Comparison of ENCODE assay signal across 35 mouse cellular contexts in genomic region chr11:4662496-4662878, GRCm38 (mm10). TPM values are rescaled to one million over a fixed set of nuclear protein-coding genes. Genes with fewer than 3 reads are reported as not detected.
DNase-seq lines count a peak whose midpoint lies in the region; ATAC-seq and TF ChIP-seq lines count a peak whose summit lies in the region.
"Had no signal": no experiment of that assay in that cellular context is flagged by ENCODE, and none has a peak within 500 bp of the region (broad histone marks: within the 10 kb centered on the region; RNA-seq: fewer than 3 reads in every experiment).

No protein-coding gene starts in this region.

- no peak overlapping the region for H3K9ac ChIP-seq in neural tube, embryonic 13.5 days
- H3K9ac ChIP-seq in neural tube, embryonic 15.5 days (replicated peaks) = no peak overlapping the region
- H3K9ac ChIP-seq: embryonic facial prominence, embryonic 15.5 days; lung, embryonic 14.5 days had no signal

- H3K27me3 ChIP-seq in neural tube, embryonic 13.5 days = no peaks in the 10 kb centered on the region
- H3K27me3 ChIP-seq in neural tube, embryonic 15.5 days (replicated peaks) = no peaks in the 10 kb centered on the region
- H3K27me3 ChIP-seq: embryonic facial prominence, embryonic 15.5 days had no signal

- no peaks in the 10 kb centered on the region for H3K9me3 ChIP-seq in neural tube, embryonic 13.5 days
- H3K9me3 ChIP-seq in neural tube, embryonic 15.5 days (replicated peaks) = no peaks in the 10 kb centered on the region
- H3K9me3 ChIP-seq: embryonic facial prominence, embryonic 10.5 days; embryonic facial prominence, embryonic 15.5 days had no signal

- peaks cover 66% of the 10 kb centered on the region for H3K36me3 ChIP-seq in neural tube, embryonic 13.5 days
- peaks cover 42% of the 10 kb centered on the region for H3K36me3 ChIP-seq in neural tube, embryonic 15.5 days

- DNase-seq in frontal cortex, postnatal 36 days (ENCODE audit: low spot score in 2 of 2) = no peak
- no peak for DNase-seq in layer of hippocampus, adult 2 months (ENCODE audit: low spot score in 2 of 2)
- no peak for DNase-seq in layer of hippocampus, adult 9-11 months
- DNase-seq in neural tube, embryonic 10.5 days (ENCODE audit: extremely low spot score, low spot score) = no peak
- DNase-seq: adrenal gland, adult 2 months; heart, postnatal 14 days; kidney, adult 9 months; kidney, postnatal 10 days; liver; thymus, adult 2 months; thymus, postnatal 36 days had no signal

- H3K4me1 ChIP-seq in neural tube, embryonic 13.5 days (replicated peaks) = 0 out of 2 replicates have a peak, but pooled peaks cover 7% of the 10 kb centered on the region
- 0 out of 2 replicates have a peak, but pooled peaks cover 6% of the 10 kb centered on the region for H3K4me1 ChIP-seq in neural tube, embryonic 15.5 days
- H3K4me1 ChIP-seq: embryonic facial prominence, embryonic 10.5 days; embryonic facial prominence, embryonic 15.5 days had no signal

- 91% methylated on average over 11 of the region's 11 CpGs for WGBS in neural tube, embryonic 13.5 days
- 89% methylated on average over 11 of the region's 11 CpGs for WGBS in neural tube, embryonic 15.5 days

- peak overlapping the region; percentile 58 for H3K27ac ChIP-seq in layer of hippocampus, adult 2 months
- H3K27ac ChIP-seq in neural tube, embryonic 13.5 days (replicated peaks) = 0 out of 2 replicates have a peak overlapping the region, but pooled peaks have one; percentile 34
- H3K27ac ChIP-seq in neural tube, embryonic 15.5 days (replicated peaks) = 0 out of 2 replicates have a peak overlapping the region, but pooled peaks have one; percentile 1
- H3K27ac ChIP-seq: embryonic facial prominence, embryonic 10.5 days had no signal

- H3K4me2 ChIP-seq in neural tube, embryonic 13.5 days = no peak overlapping the region
- H3K4me2 ChIP-seq in neural tube, embryonic 15.5 days = no peak overlapping the region
- H3K4me2 ChIP-seq: embryonic facial prominence, embryonic 15.5 days; lung, embryonic 14.5 days; midbrain, embryonic 11.5 days had no signal

- H3K4me3 ChIP-seq in layer of hippocampus, adult 2 months = no peak overlapping the region
- no peak overlapping the region for H3K4me3 ChIP-seq in neural tube, embryonic 13.5 days
- no peak overlapping the region for H3K4me3 ChIP-seq in neural tube, embryonic 15.5 days (replicated peaks)
- H3K4me3 ChIP-seq: embryonic facial prominence, embryonic 10.5 days; embryonic facial prominence, embryonic 15.5 days had no signal

- no peak for TF ChIP-seq CTCF in layer of hippocampus, adult 2 months (conservative IDR thresholded peaks at IDR 0.05)

- ATAC-seq in frontal cortex, adult (ENCODE audit: low TSS enrichment) = 0 out of 2 replicates have a peak, but pooled peaks have one; percentile 17
- ATAC-seq in neural tube, embryonic 13.5 days (ENCODE audit: low read depth) = no peak
- ATAC-seq in neural tube, embryonic 15.5 days (ENCODE audit: low FRiP score) = no peak
- ATAC-seq: activated CD4-positive, CD25-positive, alpha-beta regulatory T cell, adult 4 months; CD4-positive, CD25-positive, alpha-beta regulatory T cell, adult 4 months; intestine, postnatal 0 days had no signal

RNA-seq across cellular contexts. Expression of gene Ascc2, which starts 24.9 kb away (rescaled TPM):
- 10 to 100 TPM; 23.7 to 25.0 TPM for total RNA-seq in layer of hippocampus, adult 2 months (2021)
- 22.3 and 23.7 TPM in 2 replicates for polyA plus RNA-seq in neural tube, embryonic 13.5 days (2015; fragmentation: Nextera tagmentation; extraction: Ambion mirVana)
- 19.3 and 22.5 TPM in 2 replicates for polyA plus RNA-seq in neural tube, embryonic 15.5 days (2015; fragmentation: Nextera tagmentation; extraction: Ambion mirVana)

RNA-seq across cellular contexts. Expression of gene Uqcr10, which starts 41.7 kb away (rescaled TPM):
- total RNA-seq in layer of hippocampus, adult 2 months (2021) = 100 to 1,000 TPM; 367 to 391 TPM
- polyA plus RNA-seq in neural tube, embryonic 13.5 days (2015; fragmentation: Nextera tagmentation; extraction: Ambion mirVana) = 595 and 628 TPM in 2 replicates
- 722 and 793 TPM in 2 replicates for polyA plus RNA-seq in neural tube, embryonic 15.5 days (2015; fragmentation: Nextera tagmentation; extraction: Ambion mirVana)

RNA-seq across cellular contexts. Expression of gene Zmat5, which starts 42.0 kb away (rescaled TPM):
- 10 to 100 TPM; 33.1 to 34.0 TPM for total RNA-seq in layer of hippocampus, adult 2 months (2021)
- 61.5 and 72.6 TPM in 2 replicates for polyA plus RNA-seq in neural tube, embryonic 13.5 days (2015; fragmentation: Nextera tagmentation; extraction: Ambion mirVana)
- 60.9 and 65.3 TPM in 2 replicates for polyA plus RNA-seq in neural tube, embryonic 15.5 days (2015; fragmentation: Nextera tagmentation; extraction: Ambion mirVana)

RNA-seq across cellular contexts. Expression of gene Gm11032, which starts 42.6 kb away (rescaled TPM):
- total RNA-seq in layer of hippocampus, adult 2 months (2021) = not detected
- not detected in 2 replicates for polyA plus RNA-seq in neural tube, embryonic 13.5 days (2015; fragmentation: Nextera tagmentation; extraction: Ambion mirVana)
- not detected in 2 replicates for polyA plus RNA-seq in neural tube, embryonic 15.5 days (2015; fragmentation: Nextera tagmentation; extraction: Ambion mirVana)
- total RNA-seq: adrenal gland, adult 2 months; adrenal gland, postnatal 4 days; gastrocnemius, adult 18-20 months; gastrocnemius, postnatal 4 days; heart, adult 8-10 months; heart, postnatal 14 days; layer of hippocampus, postnatal 10 days; left cerebral cortex, adult 18-20 months; left cerebral cortex, postnatal 14 days; megakaryocyte, adult 5-6 weeks; midbrain, postnatal 0 days; neutrophil, adult 5-6 weeks had no signal
- polyA plus RNA-seq: activated CD4-positive, CD25-positive, alpha-beta regulatory T cell, adult 4 months; adrenal gland, adult 2 months; CD4-positive, CD25-positive, alpha-beta regulatory T cell, adult 4 months; embryonic facial prominence, embryonic 10.5 days; embryonic facial prominence, embryonic 15.5 days; heart, embryonic 14.5 days; hindbrain, embryonic 11.5 days; intestine, postnatal 0 days; large intestine, adult 2 months; limb, embryonic 11.5 days; lung, embryonic 14.5 days; midbrain, embryonic 11.5 days; midbrain, postnatal 0 days; thymus, adult 2 months had no signal

Comparison
In these comparisons a context has a peak if more than half of its experiments do, and no peak if none do; other contexts are left out.
1. H3K27ac ChIP-seq: peak in every context shown above with its lines; median percentile 58 in layer of hippocampus, adult 2 months; 34 in neural tube, embryonic 13.5 days; 1 in neural tube, embryonic 15.5 days.